ENCODE assay signal across 12 mouse cellular contexts in the genomic region with DNA sequence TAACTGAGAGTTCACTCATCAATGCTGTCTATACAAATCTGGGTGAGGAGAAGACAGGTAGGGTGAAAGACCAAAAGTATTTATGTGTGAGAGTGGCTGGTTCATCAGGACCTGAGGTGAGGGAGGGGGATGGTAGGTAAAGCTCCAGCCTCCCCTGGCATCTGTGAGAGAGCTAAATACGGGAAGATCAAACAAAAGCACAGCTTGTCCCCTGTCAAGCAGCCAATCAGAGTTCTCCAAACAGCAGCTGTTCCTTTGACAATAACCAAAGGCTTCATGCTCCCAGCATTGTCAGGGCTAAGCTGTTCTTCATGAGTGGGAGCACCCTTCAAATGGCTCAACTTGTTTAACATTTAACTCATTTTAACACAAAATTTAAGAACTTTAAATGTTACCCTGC.
A peak's percentile ranks its signal among the peaks of the same experiment; 100 is the strongest.
DNase-seq lines count a peak whose midpoint lies in the region; ATAC-seq and TF ChIP-seq lines count a peak whose summit lies in the region.
"Had no signal": no experiment of that assay in that cellular context is flagged by ENCODE, and none has a peak within 500 bp of the region (broad histone marks: within the 10 kb centered on the region; RNA-seq: fewer than 3 reads in every experiment).

No protein-coding gene starts in this region.

- H3K9me3 ChIP-seq in lung, postnatal 0 days (ENCODE audit: low read length): no peaks in the 10 kb centered on the region
- H3K9me3 ChIP-seq in hindbrain, embryonic 14.5 days (ENCODE audit: control insufficient read depth, low read length): no peaks in the 10 kb centered on the region
- H3K9me3 ChIP-seq in midbrain, postnatal 0 days (ENCODE audit: low read length): no peaks in the 10 kb centered on the region

- H3K4me3 ChIP-seq in lung, postnatal 0 days (ENCODE audit: low read depth, low read length): no peak overlapping the region
- H3K4me3 ChIP-seq in hindbrain, embryonic 14.5 days (replicated peaks; ENCODE audit: low read length): no peak overlapping the region
- H3K4me3 ChIP-seq in midbrain, postnatal 0 days (ENCODE audit: low read depth, low read length): no peak overlapping the region
- H3K4me3 ChIP-seq: embryonic facial prominence, embryonic 15.5 days; limb, embryonic 12.5 days had no signal

- ATAC-seq in lung, postnatal 0 days: 0 out of 2 replicates have a peak, but pooled peaks have one; percentile 23
- ATAC-seq in hindbrain, embryonic 14.5 days (ENCODE audit: low FRiP score): peak; percentile 51; the same call in 1 of the 2 replicates
- ATAC-seq in midbrain, postnatal 0 days (ENCODE audit: low FRiP score): no peak

- H3K9ac ChIP-seq in lung, postnatal 0 days (replicated peaks; ENCODE audit: low read depth): no peak overlapping the region
- H3K9ac ChIP-seq in hindbrain, embryonic 14.5 days: no peak overlapping the region
- no peak overlapping the region for H3K9ac ChIP-seq in midbrain, postnatal 0 days (replicated peaks; ENCODE audit: low read length, poor library complexity, severe bottlenecking)
- H3K9ac ChIP-seq: embryonic facial prominence, embryonic 15.5 days; limb, embryonic 12.5 days had no signal

- no peak overlapping the region for H3K27ac ChIP-seq in lung, postnatal 0 days (ENCODE audit: low read length)
- no peak overlapping the region for H3K27ac ChIP-seq in hindbrain, embryonic 14.5 days
- H3K27ac ChIP-seq in midbrain, postnatal 0 days (ENCODE audit: low read depth, low read length): no peak overlapping the region
- H3K27ac ChIP-seq: embryonic facial prominence, embryonic 15.5 days; limb, embryonic 12.5 days had no signal

- H3K36me3 ChIP-seq in lung, postnatal 0 days (ENCODE audit: insufficient read depth, low read length): no peaks in the 10 kb centered on the region
- no peaks in the 10 kb centered on the region for H3K36me3 ChIP-seq in hindbrain, embryonic 14.5 days (replicated peaks; ENCODE audit: control insufficient read depth, insufficient read depth)
- H3K36me3 ChIP-seq in midbrain, postnatal 0 days (ENCODE audit: insufficient read depth, low read length): no peaks in the 10 kb centered on the region
- H3K36me3 ChIP-seq: embryonic facial prominence, embryonic 15.5 days; limb, embryonic 12.5 days had no signal

- WGBS in lung, postnatal 0 days: 6% methylated on average over 1 of the region's 1 CpGs
- 0% methylated on average over 1 of the region's 1 CpGs for WGBS in hindbrain, embryonic 14.5 days
- 9% methylated on average over 1 of the region's 1 CpGs for WGBS in midbrain, postnatal 0 days

- H3K4me2 ChIP-seq in lung, postnatal 0 days (replicated peaks; ENCODE audit: low read depth, low read length): no peak overlapping the region
- no peak overlapping the region for H3K4me2 ChIP-seq in hindbrain, embryonic 14.5 days (replicated peaks)
- H3K4me2 ChIP-seq in midbrain, postnatal 0 days (ENCODE audit: low read depth, low read length, poor library complexity, severe bottlenecking): no peak overlapping the region
- H3K4me2 ChIP-seq: embryonic facial prominence, embryonic 15.5 days; limb, embryonic 12.5 days had no signal

- TF ChIP-seq EP300 in lung, postnatal 0 days (IDR thresholded peaks at IDR 0.05): no peak

- no peaks in the 10 kb centered on the region for H3K27me3 ChIP-seq in lung, postnatal 0 days (replicated peaks; ENCODE audit: insufficient read depth, low read length)
- H3K27me3 ChIP-seq in hindbrain, embryonic 14.5 days (ENCODE audit: control insufficient read depth, insufficient read depth, low read length): no peaks in the 10 kb centered on the region
- no peaks in the 10 kb centered on the region for H3K27me3 ChIP-seq in midbrain, postnatal 0 days (ENCODE audit: insufficient read depth, low read length)
- H3K27me3 ChIP-seq: CH12.LX; embryonic facial prominence, embryonic 15.5 days; limb, embryonic 12.5 days had no signal

- no peak for DNase-seq in lung, postnatal 0 days (ENCODE audit: low spot score)
- no peak for DNase-seq in lung, adult 18-20 months
- DNase-seq in cerebellum, adult 9-10 months: peak; percentile 67
- DNase-seq in hindbrain, embryonic 14.5 days (ENCODE audit: low spot score): peak; percentile 62
- DNase-seq in midbrain, postnatal 0 days (ENCODE audit: low spot score): peak; percentile 79
- DNase-seq in kidney, postnatal 14 days: no peak
- no peak for DNase-seq in adrenal gland, adult (ENCODE audit: inconsistent age in 2 of 2, low spot score in 1 of 2)
- no peak for DNase-seq in heart, adult 8-10 months (ENCODE audit: low spot score)
- DNase-seq: kidney, adult 18-20 months had no signal

- no peak for TF ChIP-seq CTCF in lung, postnatal 0 days (IDR thresholded peaks at IDR 0.05)
- TF ChIP-seq CTCF in midbrain, postnatal 0 days (IDR thresholded peaks at IDR 0.05): no peak

- no peaks in the 10 kb centered on the region for H3K4me1 ChIP-seq in lung, postnatal 0 days (ENCODE audit: insufficient read depth, low read depth, low read length)
- H3K4me1 ChIP-seq in hindbrain, embryonic 14.5 days (replicated peaks; ENCODE audit: control insufficient read depth, insufficient read depth, low read length): peaks cover 7% of the 10 kb centered on the region
- H3K4me1 ChIP-seq in midbrain, postnatal 0 days (ENCODE audit: insufficient read depth, low read length): 0 out of 2 replicates have a peak, but pooled peaks cover 2% of the 10 kb centered on the region
- H3K4me1 ChIP-seq: embryonic facial prominence, embryonic 15.5 days had no signal

Comparison
In these comparisons a context has a peak if more than half of its experiments do, and no peak if none do; other contexts are left out.
1. DNase-seq: peak in cerebellum, adult 9-10 months (single experiment), hindbrain, embryonic 14.5 days (single experiment) and midbrain, postnatal 0 days (single experiment); none in lung, postnatal 0 days (single experiment), lung, adult 18-20 months (0 of 2), kidney, postnatal 14 days (single experiment), adrenal gland, adult (0 of 2) and heart, adult 8-10 months (single experiment).